Mouse (Mus musculus) limb, embryonic 15.5 days (tissue): ENCODE measurements around the gene Nanos3. TPM values are rescaled to one million over a fixed set of nuclear protein-coding genes. Genes with fewer than 3 reads are reported as not detected.
A peak's percentile ranks its signal among the peaks of the same experiment; 100 is the strongest.

Source experiments
- ATAC-seq: fragments of 200-750 bp; cut with Nextera tagmentation; 2 replicates; pipeline ENCODE4 v1.8.0; 2017; ENCODE audit warnings: low read depth, moderate TSS enrichment; ENCODE audit not compliant: insufficient number of reproducible peaks, low FRiP score, low TSS enrichment
- H3K27ac ChIP-seq: fragments of 300-500 bp; sonication (generic); 2 replicates; pipeline ENCODE4 v1.5.1; 2015; ENCODE audit warnings: moderate library complexity, mild to moderate bottlenecking, inconsistent platforms
- H3K27me3 ChIP-seq: fragments of 300-500 bp; sonication (generic); 2 replicates; pipeline ENCODE4 v1.6.1; 2015; ENCODE audit warnings: inconsistent platforms
- H3K36me3 ChIP-seq: fragments of 300-500 bp; sonication (generic); 2 replicates; pipeline ENCODE4 v1.6.1; 2015; ENCODE audit warnings: inconsistent platforms
- H3K4me1 ChIP-seq: fragments of 300-500 bp; sonication (generic); 2 replicates; pipeline ENCODE4 v1.6.1; 2015; ENCODE audit warnings: inconsistent platforms
- H3K4me2 ChIP-seq: fragments of 300-500 bp; sonication (generic); 2 replicates; pipeline ENCODE4 v1.6.1; 2015; ENCODE audit warnings: mild to moderate bottlenecking, inconsistent platforms
- H3K4me3 ChIP-seq: fragments of 300-500 bp; sonication (generic); 2 replicates; pipeline ENCODE4 v1.5.1; 2015; ENCODE audit warnings: mild to moderate bottlenecking, inconsistent platforms
- H3K9ac ChIP-seq: fragments of 300-500 bp; sonication (generic); 2 replicates; pipeline ENCODE4 v1.6.1; 2015; ENCODE audit warnings: inconsistent platforms
- H3K9me3 ChIP-seq: fragments of 300-500 bp; sonication (generic); 2 replicates; pipeline ENCODE4 v1.6.1; 2016; ENCODE audit warnings: inconsistent platforms
- WGBS: fragments of 180-500 bp; shearing (Covaris S2); methylation state at CpG from one replicate; pipeline ENCODE4 v1.1.7; 2015; 5-methylcytosine and 5-hydroxymethylcytosine counted together
- polyA plus RNA-seq: library from polyadenylated mRNA; unstranded; fragments of >200 nt; fragmentation: Nextera tagmentation; extraction: Ambion mirVana; gene quantifications from 2 replicates; pipeline ENCODE4 v1.2.1, GENCODE M21; 2015

Nanos3 gene
- polyA plus RNA-seq = 1.8 and 3.0 TPM in 2 replicates

DNA sequence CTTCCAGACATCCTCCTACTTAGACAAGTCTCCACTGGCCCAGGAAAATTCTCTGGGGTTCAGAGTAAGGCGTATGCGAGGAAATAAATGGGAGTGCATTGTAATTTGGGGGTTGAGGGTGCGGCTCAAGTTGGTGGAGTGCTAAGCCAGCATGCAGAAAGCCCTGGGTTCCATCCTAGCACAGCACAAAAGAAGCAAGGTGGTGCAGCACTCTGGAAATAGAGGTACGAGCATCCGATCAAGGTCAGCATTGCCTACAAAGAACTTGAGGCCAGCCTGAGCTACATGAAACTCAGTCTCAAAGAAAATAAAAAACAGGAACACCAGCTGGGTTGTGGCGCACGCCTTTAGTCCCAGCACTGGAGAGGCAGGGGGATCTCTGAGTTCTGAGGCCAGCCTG is at the start of gene Nanos3:
Gene Nanos3, minus strand, starts transcription at position 101 of the 400 bp plus-strand sequence.
- Histone ChIP-seq H3K27me3 (no peaks in the 10 kb centered on the region), H3K4me1 (peaks cover 51% of the 10 kb centered on the region), H3K27ac (peak within 1 kb of the TSS; percentile 90), H3K9me3 (no peaks in the 10 kb centered on the region), H3K4me2 (peak within 1 kb of the TSS; percentile 75), H3K9ac (peak within 1 kb of the TSS; percentile 93), H3K4me3 (peak within 1 kb of the TSS; percentile 65), H3K36me3 (no peaks in the 10 kb centered on the region)
- WGBS = 86% methylated on average over 7 of the region's 7 CpGs
- no peak for ATAC-seq

DNA sequence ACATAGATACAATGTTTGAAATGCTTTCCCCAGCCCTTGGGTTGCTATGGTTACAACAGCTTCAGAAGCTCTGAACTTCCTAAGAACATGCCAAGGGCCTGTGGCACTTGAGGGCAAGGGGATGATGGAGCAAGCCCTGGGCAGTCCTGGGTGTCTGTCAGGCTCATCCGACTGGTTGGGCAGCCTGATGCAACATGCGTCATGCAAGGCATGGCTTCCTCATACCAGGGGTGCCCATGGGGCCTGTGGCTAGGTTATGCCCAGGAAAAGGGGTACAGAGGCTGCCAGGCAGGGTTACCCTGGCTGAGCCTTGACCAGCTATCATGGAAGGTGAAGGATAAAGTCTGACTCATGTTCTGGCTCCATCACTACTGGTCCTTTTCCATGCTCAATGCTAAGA is 48.0 kb upstream of the Nanos3 start:
- Histone ChIP-seq H3K4me1 (peaks cover 23% of the 10 kb centered on the region), H3K9ac (no peak overlapping the region), H3K36me3 (peaks cover 56% of the 10 kb centered on the region), H3K27me3 (no peaks in the 10 kb centered on the region), H3K4me2 (no peak overlapping the region), H3K27ac (no peak overlapping the region), H3K9me3 (no peaks in the 10 kb centered on the region), H3K4me3 (no peak overlapping the region)
- WGBS = 73% methylated on average over 2 of the region's 2 CpGs
- no peak for ATAC-seq

DNA sequence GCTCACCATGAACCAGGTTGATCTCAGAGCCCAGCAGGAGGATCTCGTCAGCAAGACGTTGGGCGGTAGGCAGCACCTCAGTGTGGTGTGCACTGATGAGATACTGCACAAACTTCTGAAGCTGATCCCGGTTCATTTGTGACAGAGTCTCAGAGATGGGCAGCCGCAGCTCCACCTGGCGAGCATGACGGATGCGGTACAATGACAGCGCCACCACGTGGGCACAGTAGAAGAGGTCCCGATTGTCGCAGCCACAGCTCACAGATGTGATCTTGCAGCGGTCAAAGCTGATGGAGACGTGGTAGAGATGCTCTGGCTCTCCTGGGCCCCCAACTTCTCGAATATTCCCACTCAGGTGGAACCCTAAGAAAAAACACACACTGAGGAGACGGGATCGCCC is 45.7 kb upstream of the Nanos3 start:
- WGBS = 77% methylated on average over 17 of the region's 17 CpGs
- H3K27me3 ChIP-seq = no peaks in the 10 kb centered on the region
- peaks cover 13% of the 10 kb centered on the region for H3K4me1 ChIP-seq
- H3K9ac ChIP-seq = no peak overlapping the region
- H3K4me2 ChIP-seq = no peak overlapping the region
- peaks cover 78% of the 10 kb centered on the region for H3K36me3 ChIP-seq
- H3K4me3 ChIP-seq = no peak overlapping the region
- H3K27ac ChIP-seq = no peak overlapping the region
- H3K9me3 ChIP-seq = no peaks in the 10 kb centered on the region
- no peak for ATAC-seq

DNA sequence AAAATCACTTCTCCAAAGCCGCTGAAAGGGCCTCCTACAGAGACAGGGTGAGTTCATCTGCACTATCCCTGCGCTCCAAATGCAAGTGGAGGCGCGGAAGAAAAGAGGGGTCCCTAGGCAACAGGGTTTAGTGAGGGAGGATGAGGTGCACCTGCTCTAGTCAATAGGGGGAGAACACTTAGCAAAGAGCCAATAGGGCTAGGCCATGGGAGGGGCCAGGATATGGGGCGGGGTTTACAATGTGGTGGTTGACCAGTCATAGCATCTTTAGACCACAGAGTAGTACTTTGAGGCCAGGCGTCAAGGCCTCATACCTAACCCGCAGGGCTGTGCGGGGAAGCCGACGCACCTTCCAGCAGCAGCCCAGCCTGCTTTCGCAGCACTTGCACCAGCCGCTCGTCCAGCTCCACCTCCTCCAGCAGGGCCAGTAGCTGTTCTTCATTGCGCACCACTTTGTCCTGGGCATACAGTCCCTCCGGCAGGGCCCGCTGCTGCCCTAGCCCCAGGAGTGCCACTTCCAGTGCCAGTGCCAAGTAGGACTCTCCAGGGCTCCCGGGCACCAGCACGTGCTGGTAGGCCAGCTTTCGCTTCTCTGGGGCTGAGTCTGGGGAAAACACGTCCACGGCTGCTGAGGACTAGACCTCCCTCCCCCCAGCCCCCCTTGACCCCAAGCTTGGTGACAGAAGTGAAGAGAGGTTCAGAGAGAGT is 38.5 kb upstream of the Nanos3 start:
- Histone ChIP-seq H3K36me3 (peaks cover 96% of the 10 kb centered on the region), H3K4me1 (no peaks in the 10 kb centered on the region), H3K9me3 (no peaks in the 10 kb centered on the region), H3K27me3 (no peaks in the 10 kb centered on the region), H3K27ac (no peak overlapping the region), H3K4me2 (no peak overlapping the region), H3K9ac (no peak overlapping the region), H3K4me3 (no peak overlapping the region)
- no peak for ATAC-seq
- 82% methylated on average over 21 of the region's 21 CpGs for WGBS

DNA sequence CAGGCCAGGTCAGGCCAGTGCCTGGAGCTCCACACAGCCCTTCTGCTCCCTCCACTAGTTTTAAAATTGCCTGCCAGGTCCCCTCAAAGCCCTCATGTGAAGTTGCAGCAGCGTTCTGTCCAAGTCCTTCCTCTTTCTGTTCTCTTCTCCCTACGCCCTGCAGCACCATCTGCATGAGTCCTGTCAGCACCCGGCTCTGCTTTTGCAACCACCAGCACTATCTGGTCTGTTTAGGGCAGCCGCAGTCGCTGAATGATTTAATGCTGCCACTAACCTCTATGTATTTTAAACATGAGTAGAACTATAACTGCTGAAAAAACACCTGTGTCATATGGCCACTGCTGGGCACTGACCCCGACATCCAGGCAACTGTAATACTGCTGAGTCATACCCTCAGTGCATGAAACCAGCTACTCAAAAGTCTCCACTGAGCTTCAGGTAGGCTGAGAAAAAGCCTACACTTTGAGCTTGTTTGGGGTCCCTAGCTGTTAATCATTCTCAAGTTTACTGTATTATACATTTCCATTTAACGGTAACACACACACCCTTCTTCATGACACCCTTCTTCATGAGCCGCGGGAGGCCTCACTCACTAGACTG is 37.6 kb upstream of the Nanos3 start:
- 89% methylated on average over 9 of the region's 9 CpGs for WGBS
- H3K9ac ChIP-seq = no peak overlapping the region
- no peaks in the 10 kb centered on the region for H3K27me3 ChIP-seq
- no peaks in the 10 kb centered on the region for H3K9me3 ChIP-seq
- no peak overlapping the region for H3K4me2 ChIP-seq
- peaks cover 96% of the 10 kb centered on the region for H3K36me3 ChIP-seq
- H3K4me3 ChIP-seq = no peak overlapping the region
- no peak for ATAC-seq
- H3K4me1 ChIP-seq = no peaks in the 10 kb centered on the region
- no peak overlapping the region for H3K27ac ChIP-seq

DNA sequence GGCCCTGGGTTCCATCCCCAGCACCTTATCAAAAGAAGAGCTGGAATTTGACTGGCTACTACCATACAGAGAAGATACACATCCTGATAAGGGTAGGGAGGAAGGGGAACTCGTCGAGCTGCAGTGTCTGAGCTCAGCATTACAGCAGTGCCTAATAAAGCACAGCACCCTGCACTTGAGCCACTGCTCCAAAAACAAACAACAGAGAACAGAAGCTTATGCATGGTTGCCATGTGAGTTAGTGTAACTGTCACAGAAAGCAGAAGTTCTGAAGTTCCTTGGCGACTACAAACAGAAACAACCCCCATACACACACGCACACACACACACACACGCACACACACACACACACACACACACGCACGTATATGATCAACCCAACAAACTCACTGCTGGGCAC is 35.1 kb upstream of the Nanos3 start:
- Histone ChIP-seq H3K36me3 (peaks cover 97% of the 10 kb centered on the region), H3K4me2 (no peak overlapping the region), H3K9me3 (no peaks in the 10 kb centered on the region), H3K27ac (no peak overlapping the region), H3K9ac (no peak overlapping the region), H3K4me1 (no peaks in the 10 kb centered on the region), H3K4me3 (no peak overlapping the region), H3K27me3 (no peaks in the 10 kb centered on the region)
- WGBS = 88% methylated on average over 7 of the region's 7 CpGs
- ATAC-seq = no peak

DNA sequence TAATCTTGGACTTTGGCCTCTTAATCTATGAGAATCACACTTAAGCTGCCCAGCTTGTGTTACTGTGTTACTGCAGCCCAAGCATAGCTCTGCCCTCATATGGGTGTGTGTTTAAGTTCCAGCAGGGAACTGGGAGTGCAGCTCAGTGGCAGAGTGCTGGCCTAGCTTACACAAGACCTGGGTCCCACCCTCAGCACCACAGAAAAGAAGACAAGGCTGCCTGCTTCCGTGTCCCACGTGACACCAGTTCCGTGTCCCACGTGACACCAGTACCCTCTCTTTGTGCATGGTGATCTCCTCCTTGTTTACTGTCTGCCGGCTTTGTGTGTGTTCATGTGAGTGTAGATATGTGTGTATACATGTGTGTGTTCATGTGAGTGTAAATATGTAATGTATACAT is 33.1 kb upstream of the Nanos3 start:
- Histone ChIP-seq H3K36me3 (peaks cover 96% of the 10 kb centered on the region), H3K27me3 (no peaks in the 10 kb centered on the region), H3K9me3 (no peaks in the 10 kb centered on the region), H3K27ac (no peak overlapping the region), H3K4me3 (no peak overlapping the region), H3K9ac (no peak overlapping the region), H3K4me1 (no peaks in the 10 kb centered on the region), H3K4me2 (no peak overlapping the region)
- WGBS = 93% methylated on average over 5 of the region's 5 CpGs
- ATAC-seq = no peak

DNA sequence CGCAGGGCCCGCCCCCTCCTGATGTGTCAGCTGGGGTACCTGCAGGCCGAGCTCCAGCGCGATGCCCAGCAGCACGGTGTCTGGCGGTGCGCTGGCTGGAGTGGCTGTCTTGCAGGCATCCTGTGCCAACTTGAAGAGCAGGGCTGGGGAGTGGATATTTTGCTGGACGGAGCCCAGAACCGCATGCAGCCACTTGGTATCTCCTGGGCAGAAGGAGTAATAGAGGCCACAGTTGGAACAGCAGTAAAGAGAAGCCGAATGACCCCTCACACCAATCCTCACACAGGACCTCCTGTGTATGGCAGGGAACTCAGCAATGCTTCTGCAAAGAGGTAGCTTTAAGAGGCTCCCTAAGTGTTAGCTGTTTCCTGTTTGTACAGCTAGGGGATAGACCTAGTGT is 32.2 kb upstream of the Nanos3 start:
- WGBS = 93% methylated on average over 11 of the region's 11 CpGs
- H3K36me3 ChIP-seq = peaks cover 96% of the 10 kb centered on the region

DNA sequence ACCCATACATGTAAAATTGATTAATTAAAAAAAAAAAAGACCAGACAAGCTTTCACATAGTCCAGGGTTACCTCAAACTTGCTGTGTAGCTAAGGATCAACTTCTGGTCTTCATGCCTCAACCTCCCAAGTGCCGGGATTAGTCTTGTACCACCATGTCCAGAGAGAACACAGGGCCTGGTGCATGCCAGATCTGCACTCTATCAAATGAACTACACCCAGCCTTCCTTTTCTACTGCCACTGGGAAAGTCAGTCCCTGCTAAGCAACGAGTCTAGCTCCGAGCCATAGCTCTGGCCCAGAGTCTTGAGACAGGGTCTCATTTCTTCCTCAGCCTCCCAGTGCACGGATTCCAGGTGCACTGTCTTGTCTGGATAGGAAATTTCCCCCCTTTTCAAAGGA is 28.3 kb upstream of the Nanos3 start:
- no peak overlapping the region for H3K27ac ChIP-seq
- no peak overlapping the region for H3K9ac ChIP-seq
- H3K4me1 ChIP-seq = peaks cover 20% of the 10 kb centered on the region
- H3K27me3 ChIP-seq = no peaks in the 10 kb centered on the region
- ATAC-seq = no peak
- H3K36me3 ChIP-seq = peaks cover 97% of the 10 kb centered on the region
- H3K4me2 ChIP-seq = no peak overlapping the region
- H3K9me3 ChIP-seq = no peaks in the 10 kb centered on the region
- no peak overlapping the region for H3K4me3 ChIP-seq
- WGBS = 86% methylated on average over 4 of the region's 4 CpGs

More for the DNA sequence above, 32.2 kb upstream of the Nanos3 start:
- H3K27ac ChIP-seq = no peak overlapping the region
- H3K9ac ChIP-seq = no peak overlapping the region
- no peak overlapping the region for H3K4me3 ChIP-seq
- no peaks in the 10 kb centered on the region for H3K27me3 ChIP-seq
- ATAC-seq = no peak
- H3K4me2 ChIP-seq = no peak overlapping the region
- H3K9me3 ChIP-seq = no peaks in the 10 kb centered on the region
- no peaks in the 10 kb centered on the region for H3K4me1 ChIP-seq

DNA sequence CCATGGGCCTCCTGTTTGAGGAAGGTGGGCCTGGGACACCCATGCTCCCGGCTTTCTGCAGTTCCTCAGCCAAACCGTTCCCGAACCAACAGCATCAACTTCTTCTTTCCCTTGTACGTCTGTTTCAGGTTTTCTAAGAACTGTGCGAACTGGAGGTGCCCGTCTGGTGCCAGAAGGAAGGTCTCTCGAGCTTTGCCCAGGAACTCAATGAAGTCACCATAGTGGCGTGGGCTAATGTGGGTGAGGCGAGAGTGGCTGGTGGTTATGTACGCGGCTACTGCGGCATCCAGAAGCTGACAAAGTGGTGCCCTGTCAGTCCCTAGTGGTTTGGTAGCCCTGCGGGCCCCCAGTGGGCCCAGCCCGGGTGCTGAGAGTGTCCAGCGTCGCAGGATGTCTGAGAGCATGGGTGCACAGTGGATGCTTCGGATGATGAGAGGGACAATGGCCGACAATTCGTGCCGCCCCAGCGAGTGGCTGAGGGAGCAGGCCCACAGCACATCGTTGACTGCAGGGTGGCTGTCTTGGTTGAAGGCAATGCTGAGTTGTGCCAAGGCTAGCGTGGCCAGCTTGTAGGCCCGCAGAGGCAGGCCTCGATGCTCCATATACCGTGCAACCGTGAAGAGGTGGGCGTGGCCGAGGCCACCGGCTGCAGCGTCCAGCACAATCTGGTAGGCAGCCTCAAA is 27.0 kb upstream of the Nanos3 start:
- Histone ChIP-seq H3K9ac (no peak overlapping the region), H3K36me3 (peaks cover 93% of the 10 kb centered on the region), H3K27ac (peak overlapping the region; percentile 7; the same call in 1 of the 2 replicates), H3K4me3 (no peak overlapping the region), H3K4me1 (peaks cover 32% of the 10 kb centered on the region), H3K9me3 (no peaks in the 10 kb centered on the region), H3K4me2 (no peak overlapping the region), H3K27me3 (no peaks in the 10 kb centered on the region)
- 88% methylated on average over 31 of the region's 31 CpGs for WGBS
- ATAC-seq = no peak

DNA sequence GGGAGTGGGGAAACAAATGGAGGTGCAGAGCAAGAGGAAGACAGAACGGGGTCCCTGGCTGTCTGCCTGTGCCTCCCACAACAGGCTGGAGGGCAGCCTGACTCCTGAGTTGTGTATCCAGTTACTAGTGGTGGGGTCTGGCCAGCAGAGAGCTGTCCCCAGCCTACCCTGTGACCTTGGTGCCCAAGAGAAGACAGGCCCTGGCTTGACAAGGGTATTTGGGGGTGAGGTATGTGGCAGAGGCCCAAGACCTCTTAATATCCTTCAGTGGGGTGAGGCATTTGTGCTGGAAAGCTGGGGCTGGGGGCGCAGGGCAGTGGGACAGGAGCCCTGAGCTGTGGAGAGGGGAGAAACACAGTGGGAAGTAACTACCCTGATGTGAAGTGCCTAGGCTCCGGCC is 26.2 kb upstream of the Nanos3 start:
- Histone ChIP-seq H3K36me3 (peaks cover 90% of the 10 kb centered on the region), H3K4me3 (no peak overlapping the region), H3K9me3 (no peaks in the 10 kb centered on the region), H3K4me1 (peaks cover 33% of the 10 kb centered on the region), H3K27ac (peak overlapping the region; percentile 22; the same call in 1 of the 2 replicates), H3K9ac (0 out of 2 replicates have a peak overlapping the region, but pooled peaks have one; percentile 10), H3K4me2 (no peak overlapping the region), H3K27me3 (no peaks in the 10 kb centered on the region)
- WGBS = 90% methylated on average over 3 of the region's 3 CpGs
- ATAC-seq = no peak

DNA sequence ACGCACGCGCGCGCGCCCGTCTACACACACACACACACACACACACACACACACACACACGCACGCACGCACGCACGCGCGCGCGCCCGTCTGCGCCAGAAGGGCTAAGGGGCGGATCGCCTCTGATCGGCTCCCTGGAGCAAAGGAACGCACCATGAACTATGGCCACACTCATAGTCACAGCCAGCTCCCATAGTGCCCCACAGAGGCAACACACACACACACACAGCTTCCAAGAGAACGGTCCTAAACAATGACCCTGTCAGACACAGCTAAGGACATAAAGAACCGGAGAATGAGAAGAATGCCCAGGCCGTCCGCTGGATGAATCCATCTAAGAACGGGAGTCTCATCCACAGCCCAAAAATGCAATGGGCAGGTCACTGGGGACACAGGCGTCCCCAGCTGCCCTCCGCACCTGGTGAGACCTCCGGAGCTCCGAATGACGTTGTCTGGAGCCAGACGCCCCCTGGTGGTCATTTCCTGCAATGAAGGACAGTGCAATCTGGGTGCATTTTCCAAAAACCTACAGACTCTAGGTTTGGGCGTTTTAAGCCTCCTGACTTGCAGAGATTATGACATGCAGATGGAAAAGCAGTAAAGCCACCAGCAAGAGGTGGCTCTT is 25.3 kb upstream of the Nanos3 start:
- H3K4me1 ChIP-seq = peaks cover 41% of the 10 kb centered on the region
- H3K4me2 ChIP-seq = no peak overlapping the region
- H3K36me3 ChIP-seq = peaks cover 90% of the 10 kb centered on the region
- no peak overlapping the region for H3K9ac ChIP-seq
- no peak overlapping the region for H3K4me3 ChIP-seq
- no peaks in the 10 kb centered on the region for H3K27me3 ChIP-seq
- 59% methylated on average over 34 of the region's 34 CpGs for WGBS
- H3K27ac ChIP-seq = peak overlapping the region; percentile 4; the same call in 1 of the 2 replicates
- ATAC-seq = no peak
- H3K9me3 ChIP-seq = no peaks in the 10 kb centered on the region
